Mouse (Mus musculus): ENCODE data around the gene Heca.

DNA sequence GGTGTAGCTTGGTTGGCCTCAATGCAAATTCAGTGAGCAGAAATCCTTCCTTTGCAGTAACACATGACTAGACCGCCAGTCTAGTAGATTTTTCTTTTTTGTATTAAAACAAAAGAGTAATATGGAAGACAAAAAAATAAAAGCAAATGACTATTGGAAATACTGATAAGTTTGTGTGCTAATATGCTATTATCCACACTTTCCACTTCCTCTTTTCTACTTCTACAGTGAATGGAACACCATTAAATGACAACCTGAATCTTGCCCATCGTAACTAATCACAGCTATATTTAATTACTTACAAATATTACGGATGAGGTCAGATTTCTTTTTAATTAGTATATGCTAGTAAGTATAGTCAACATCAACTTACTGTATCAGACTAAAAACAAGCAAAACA, 22.7 kb downstream of the Heca start:
- TF ChIP-seq POLR2A (IDR thresholded peaks at IDR 0.05; ENCODE audit: borderline replicate concordance, extremely low read depth, insufficient read depth, insufficient read length, poor library complexity, severe bottlenecking), result no peak
- no peak for TF ChIP-seq CTCF (IDR thresholded peaks at IDR 0.05; ENCODE audit: borderline replicate concordance, extremely low read depth, insufficient read depth, insufficient read length)

All from brain, embryonic 14.5 days (tissue).